Mouse (Mus musculus) midbrain, embryonic 12.5 days (tissue): Measurements from ENCODE around the gene Git1. TPM values are rescaled to one million over a fixed set of nuclear protein-coding genes. Genes with fewer than 3 reads are reported as not detected.
"Not testable (repeated sequence)": the region's sequence is repeated elsewhere in the genome, so short reads cannot be mapped to it uniquely, and the experiment has no call there.

Experiments
- ATAC-seq: fragments of 200-750 bp; cut with Nextera tagmentation; 2 replicates; pipeline ENCODE4 v1.8.0; 2017; ENCODE audit warnings: low read depth, moderate TSS enrichment, moderate library complexity; ENCODE audit not compliant: low FRiP score
- H3K27ac ChIP-seq: fragments of 300-500 bp; sonication (generic); replicated peaks from 2 replicates; pipeline ENCODE4 v1.5.1; 2016; ENCODE audit warnings: mild to moderate bottlenecking
- H3K27me3 ChIP-seq: fragments of 300-500 bp; sonication (generic); 2 replicates; pipeline ENCODE4 v1.6.1; 2016; ENCODE audit warnings: mild to moderate bottlenecking
- H3K36me3 ChIP-seq: fragments of 300-500 bp; sonication (generic); 2 replicates; pipeline ENCODE4 v1.6.1; 2016
- H3K4me1 ChIP-seq: fragments of 300-500 bp; sonication (generic); 2 replicates; pipeline ENCODE4 v1.6.1; 2016
- H3K4me2 ChIP-seq: fragments of 300-500 bp; sonication (generic); replicated peaks from 2 replicates; pipeline ENCODE4 v1.6.1; 2016; ENCODE audit warnings: mild to moderate bottlenecking, moderate library complexity
- H3K4me3 ChIP-seq: fragments of 300-500 bp; sonication (generic); 2 replicates; pipeline ENCODE4 v1.5.1; 2016; ENCODE audit warnings: mild to moderate bottlenecking
- H3K9ac ChIP-seq: fragments of 300-500 bp; sonication (generic); replicated peaks from 2 replicates; pipeline ENCODE4 v1.6.1; 2016; ENCODE audit warnings: mild to moderate bottlenecking, moderate library complexity
- H3K9me3 ChIP-seq: fragments of 300-500 bp; sonication (generic); 2 replicates; pipeline ENCODE4 v1.6.1; 2016; ENCODE audit warnings: mild to moderate bottlenecking
- WGBS: fragments of 180-500 bp; shearing (Covaris S2); methylation state at CpG from one replicate; pipeline ENCODE4 v1.1.7; 2016; 5-methylcytosine and 5-hydroxymethylcytosine counted together
- polyA plus RNA-seq: library from polyadenylated mRNA; unstranded; fragments of >200 nt; fragmentation: Nextera tagmentation; extraction: Ambion mirVana; gene quantifications from 2 replicates; pipeline ENCODE4 v1.2.1, GENCODE M21; 2016

Git1 gene
- polyA plus RNA-seq, 1 experiment from 2014 or later: 12.9 TPM

- Histone ChIP-seq H3K9ac (peak within 1 kb of the TSS; percentile 60), H3K4me1 (peaks cover 54% of the 10 kb centered on the region), H3K9me3 (no peaks in the 10 kb centered on the region), H3K27ac (peak within 1 kb of the TSS; percentile 36; the same call in 1 of the 2 replicates), H3K4me3 (peak within 1 kb of the TSS; percentile 62), H3K4me2 (peak within 1 kb of the TSS; percentile 93), H3K27me3 (peaks cover 53% of the 10 kb centered on the region), H3K36me3 (no peaks in the 10 kb centered on the region)
- WGBS: 6% methylated on average over 39 of the region's 39 CpGs
- ATAC-seq: peak; percentile 3; the same call in 1 of the 2 replicates
Observed at GRCm38 (mm10) chr11:77515637-77516552, 22.5 kb downstream of the Git1 start, which contains the start of gene Trp53i13. Trp53i13 (minus strand) TSS chr11:77515980.

GRCm38 (mm10) chr11:77516553-77517425 lies 23.4 kb downstream of the Git1 start:
- Histone ChIP-seq H3K27ac (no peak overlapping the region), H3K4me1 (peaks cover 56% of the 10 kb centered on the region), H3K9ac (no peak overlapping the region), H3K9me3 (no peaks in the 10 kb centered on the region), H3K4me2 (no peak overlapping the region), H3K4me3 (no peak overlapping the region), H3K27me3 (peaks cover 53% of the 10 kb centered on the region), H3K36me3 (no peaks in the 10 kb centered on the region)
- WGBS: 57% methylated on average over 5 of the region's 5 CpGs
- no peak for ATAC-seq

GRCm38 (mm10) chr11:77518051-77518798 lies 24.9 kb downstream of the Git1 start:
- H3K4me1 ChIP-seq: peaks cover 49% of the 10 kb centered on the region
- H3K27ac ChIP-seq: no peak overlapping the region
- H3K9ac ChIP-seq: no peak overlapping the region
- H3K27me3 ChIP-seq: peaks cover 49% of the 10 kb centered on the region
- no peak overlapping the region for H3K4me2 ChIP-seq
- WGBS: 80% methylated on average over 27 of the region's 27 CpGs
- no peak overlapping the region for H3K4me3 ChIP-seq
- no peak for ATAC-seq
- H3K9me3 ChIP-seq: no peaks in the 10 kb centered on the region
- no peaks in the 10 kb centered on the region for H3K36me3 ChIP-seq

GRCm38 (mm10) chr11:77519043-77519442 lies 25.7 kb downstream of the Git1 start, which contains the start of gene Gm10392:
Gm10392 (minus strand) TSS chr11:77519198.
- no peak for ATAC-seq
- Histone ChIP-seq H3K9ac (no peak within 1 kb of the TSS), H3K27ac (0 out of 2 replicates have a peak within 1 kb of the TSS, but pooled peaks have one; percentile 6), H3K27me3 (peaks cover 42% of the 10 kb centered on the region), H3K4me2 (no peak within 1 kb of the TSS), H3K9me3 (no peaks in the 10 kb centered on the region), H3K4me3 (no peak within 1 kb of the TSS), H3K36me3 (no peaks in the 10 kb centered on the region), H3K4me1 (peaks cover 42% of the 10 kb centered on the region)
- WGBS: 83% methylated on average over 5 of the region's 5 CpGs

GRCm38 (mm10) chr11:77520601-77521529 lies 27.5 kb downstream of the Git1 start:
- no peak for ATAC-seq
- 49% methylated on average over 5 of the region's 5 CpGs for WGBS
- no peak overlapping the region for H3K27ac ChIP-seq

GRCm38 (mm10) chr11:77525804-77526486 lies 32.6 kb downstream of the Git1 start:
- Histone ChIP-seq H3K36me3 (no peaks in the 10 kb centered on the region), H3K4me1 (peaks cover 3% of the 10 kb centered on the region; the same call in 1 of the 2 replicates)
- no peak for ATAC-seq

More at GRCm38 (mm10) chr11:77520601-77521529, 27.5 kb downstream of the Git1 start:
- Histone ChIP-seq H3K36me3 (no peaks in the 10 kb centered on the region), H3K9ac (no peak overlapping the region), H3K27me3 (peaks cover 25% of the 10 kb centered on the region), H3K4me2 (no peak overlapping the region), H3K4me3 (no peak overlapping the region), H3K4me1 (peaks cover 24% of the 10 kb centered on the region), H3K9me3 (no peaks in the 10 kb centered on the region)

GRCm38 (mm10) chr11:77528420-77528819 lies 35.1 kb downstream of the Git1 start:
- H3K9ac ChIP-seq, H3K36me3 ChIP-seq, H3K4me3 ChIP-seq, H3K27me3 ChIP-seq, H3K9me3 ChIP-seq, H3K4me1 ChIP-seq, H3K27ac ChIP-seq, ATAC-seq, H3K4me2 ChIP-seq: not testable (repeated sequence)
- WGBS: 89% methylated on average over 3 of the region's 3 CpGs

More at GRCm38 (mm10) chr11:77525804-77526486, 32.6 kb downstream of the Git1 start:
- no peak overlapping the region for H3K4me2 ChIP-seq
- WGBS: 85% methylated on average over 3 of the region's 3 CpGs
- no peak overlapping the region for H3K4me3 ChIP-seq
- H3K27ac ChIP-seq: no peak overlapping the region
- no peaks in the 10 kb centered on the region for H3K9me3 ChIP-seq
- no peak overlapping the region for H3K9ac ChIP-seq
- no peaks in the 10 kb centered on the region for H3K27me3 ChIP-seq

- H3K27ac ChIP-seq: no peak overlapping the region
- H3K27me3 ChIP-seq: no peaks in the 10 kb centered on the region
- 88% methylated on average over 3 of the region's 3 CpGs for WGBS
- H3K9me3 ChIP-seq: no peaks in the 10 kb centered on the region
- H3K4me1 ChIP-seq: no peaks in the 10 kb centered on the region
- H3K9ac ChIP-seq: no peak overlapping the region
- H3K4me2 ChIP-seq: no peak overlapping the region
- ATAC-seq: no peak
- 0 out of 2 replicates have a peak, but pooled peaks cover 3% of the 10 kb centered on the region for H3K36me3 ChIP-seq
- no peak overlapping the region for H3K4me3 ChIP-seq
Observed at GRCm38 (mm10) chr11:77529644-77530043, 36.3 kb downstream of the Git1 start.

- WGBS: 96% methylated on average over 2 of the region's 2 CpGs
- H3K36me3 ChIP-seq: 0 out of 2 replicates have a peak, but pooled peaks cover 8% of the 10 kb centered on the region
- no peak overlapping the region for H3K27ac ChIP-seq
- H3K9me3 ChIP-seq: no peaks in the 10 kb centered on the region
- no peaks in the 10 kb centered on the region for H3K27me3 ChIP-seq
- H3K4me3 ChIP-seq: no peak overlapping the region
- ATAC-seq: no peak
- no peak overlapping the region for H3K9ac ChIP-seq
- H3K4me2 ChIP-seq: no peak overlapping the region
- no peaks in the 10 kb centered on the region for H3K4me1 ChIP-seq
Observed at GRCm38 (mm10) chr11:77530862-77531261, 37.5 kb downstream of the Git1 start.

- H3K9ac ChIP-seq: no peak overlapping the region
- ATAC-seq: no peak
- H3K4me1 ChIP-seq: no peaks in the 10 kb centered on the region
- WGBS: 95% methylated on average over 4 of the region's 4 CpGs
- H3K4me2 ChIP-seq: no peak overlapping the region
- no peak overlapping the region for H3K4me3 ChIP-seq
- no peaks in the 10 kb centered on the region for H3K27me3 ChIP-seq
- peaks cover 15% of the 10 kb centered on the region; the same call in 1 of the 2 replicates for H3K36me3 ChIP-seq
- H3K9me3 ChIP-seq: no peaks in the 10 kb centered on the region
- H3K27ac ChIP-seq: no peak overlapping the region
Observed at GRCm38 (mm10) chr11:77532202-77532846, 39.0 kb downstream of the Git1 start.
